Mouse (Mus musculus): ENCODE measurements around the gene Krt222. TPM values are rescaled to one million over a fixed set of nuclear protein-coding genes. Genes with fewer than 3 reads are reported as not detected.

The Krt222 gene
- polyA plus RNA-seq, 1 experiment from 2014 or later: 2.4 TPM

DNA sequence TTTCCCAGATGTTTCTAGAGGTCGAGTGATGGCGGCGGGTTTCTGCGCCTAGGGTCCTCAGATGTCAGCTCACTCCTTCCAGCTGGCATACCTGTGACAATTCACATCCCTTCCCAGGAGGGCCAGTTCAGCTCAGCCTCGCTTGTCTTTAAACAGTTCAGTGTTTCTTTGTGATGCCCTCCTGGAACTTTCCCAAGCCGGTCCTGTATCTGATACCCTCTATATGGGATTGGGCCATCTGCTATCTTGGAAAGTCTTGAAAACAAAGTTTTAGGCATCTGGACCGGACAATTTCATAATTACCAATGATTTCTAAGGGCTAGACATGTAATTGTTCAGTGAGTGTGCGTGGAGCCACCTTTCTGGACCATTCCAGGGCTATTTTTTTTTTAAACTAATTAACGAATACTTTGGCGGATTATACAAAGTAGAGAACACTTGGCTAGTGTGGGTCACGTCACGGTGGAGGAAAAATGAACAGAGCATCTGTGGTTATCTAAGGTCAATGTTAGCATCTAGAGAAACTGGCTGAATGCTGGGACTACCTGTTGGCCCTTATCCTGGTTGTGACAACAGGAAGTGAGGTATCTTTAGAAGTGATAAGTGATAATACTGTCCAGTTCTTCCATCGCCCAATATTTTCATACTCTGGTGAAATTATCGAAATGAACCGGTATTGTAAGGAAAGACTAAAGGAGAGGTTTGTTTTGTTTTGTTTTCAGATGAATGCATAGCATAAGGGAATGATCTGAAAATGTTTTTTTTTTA lies 12.7 kb downstream of the Krt222 start:
- Histone ChIP-seq H3K4me2 (replicated peaks) (peak overlapping the region; percentile 80), H3K27me3 (no peaks in the 10 kb centered on the region), H3K9me3 (no peaks in the 10 kb centered on the region), H3K9ac (replicated peaks) (peak overlapping the region; percentile 99), H3K27ac (peak overlapping the region; percentile 99), H3K36me3 (peaks cover 16% of the 10 kb centered on the region), H3K4me3 (replicated peaks) (peak overlapping the region; percentile 93), H3K4me1 (replicated peaks) (peaks cover 34% of the 10 kb centered on the region)
- 24% methylated on average over 15 of the region's 15 CpGs for WGBS
- ATAC-seq: peak; percentile 62

DNA sequence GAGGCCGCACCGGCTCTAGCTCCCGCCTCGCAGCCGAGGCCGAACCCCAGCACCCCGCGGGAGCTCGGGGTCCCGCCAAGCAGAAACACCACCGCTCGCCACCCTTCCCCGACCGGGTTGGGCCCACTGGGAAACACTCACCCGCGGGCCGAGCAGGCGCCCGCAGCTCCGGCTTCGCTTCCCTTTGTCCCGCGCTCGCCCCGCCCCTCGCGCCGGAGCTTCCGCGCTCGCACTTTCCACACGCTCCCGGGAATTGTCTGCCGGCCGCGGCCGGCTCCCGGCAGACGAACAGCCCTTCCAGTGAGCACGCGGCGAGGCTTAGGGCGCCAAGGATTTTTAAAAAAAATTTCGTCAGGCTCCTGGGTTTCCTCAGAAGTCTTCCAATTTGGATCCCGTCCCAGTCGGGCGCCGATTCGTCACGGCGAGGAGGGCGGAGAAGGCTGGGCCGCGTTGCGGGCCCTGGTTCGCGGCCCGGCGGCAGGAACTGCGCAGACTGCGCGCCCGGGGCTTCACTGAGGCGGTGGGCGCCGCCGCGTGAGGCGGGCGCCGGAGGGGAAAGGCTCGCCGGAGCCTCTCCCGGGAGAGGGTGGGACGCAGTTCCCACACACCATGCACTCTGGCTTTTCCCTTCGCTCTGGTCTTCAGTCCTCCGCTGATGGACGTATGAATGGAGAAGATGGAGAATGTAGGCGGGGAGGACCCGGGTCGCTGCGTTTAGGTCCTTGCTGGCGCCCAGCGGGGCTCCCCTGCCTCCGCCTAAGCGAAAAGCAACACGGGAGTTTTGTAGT lies 13.4 kb downstream of the Krt222 start, which contains the start of gene Smarce1:
Smarce1 (minus strand) TSS at position 757 of the 788 bp plus-strand sequence.
- under 1% methylated on average over 87 of the region's 87 CpGs for WGBS
- Histone ChIP-seq H3K4me1 (replicated peaks) (peaks cover 37% of the 10 kb centered on the region), H3K27me3 (no peaks in the 10 kb centered on the region)

DNA sequence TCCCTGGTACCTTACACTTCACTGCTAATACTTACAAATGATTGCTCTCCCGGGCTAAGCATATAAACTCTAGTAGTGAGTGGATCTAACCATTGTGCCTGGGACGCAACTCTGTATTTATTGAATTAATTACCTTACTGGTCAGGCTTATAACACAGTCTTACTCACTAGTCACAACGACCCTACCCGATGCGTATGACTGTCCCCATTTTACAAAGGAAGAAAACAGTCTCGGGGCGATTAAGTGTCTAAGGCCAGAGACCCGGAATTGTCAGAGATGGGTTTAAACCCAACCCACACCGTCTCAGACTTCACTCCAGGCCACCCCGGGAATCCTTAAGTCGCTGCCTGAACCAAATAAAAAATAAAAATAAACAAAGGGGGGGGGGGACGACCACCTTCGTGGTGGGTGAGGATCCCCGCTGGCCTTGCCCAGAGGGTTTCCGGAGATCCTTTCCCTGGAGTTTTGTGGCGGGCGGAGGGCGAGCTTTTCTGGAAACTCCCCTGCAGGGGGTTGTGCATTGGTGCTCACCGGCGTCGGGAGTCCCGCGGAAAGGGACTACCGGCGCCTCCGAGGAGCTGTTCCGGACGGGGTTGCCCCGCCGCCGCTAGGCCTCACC lies 14.1 kb downstream of the Krt222 start:
- Histone ChIP-seq H3K4me1 (replicated peaks) (peaks cover 37% of the 10 kb centered on the region), H3K4me3 (replicated peaks) (peak overlapping the region; percentile 93), H3K9me3 (no peaks in the 10 kb centered on the region), H3K9ac (replicated peaks) (peak overlapping the region; percentile 99), H3K4me2 (replicated peaks) (peak overlapping the region; percentile 80), H3K36me3 (peaks cover 26% of the 10 kb centered on the region), H3K27ac (peak overlapping the region; percentile 99), H3K27me3 (no peaks in the 10 kb centered on the region)
- under 1% methylated on average over 31 of the region's 31 CpGs for WGBS
- ATAC-seq: peak; percentile 30

More for the DNA sequence above, 13.4 kb downstream of the Krt222 start, which contains the start of gene Smarce1:
- Histone ChIP-seq H3K9me3 (no peaks in the 10 kb centered on the region), H3K9ac (replicated peaks) (peak within 1 kb of the TSS; percentile 99), H3K36me3 (peaks cover 20% of the 10 kb centered on the region), H3K27ac (peak within 1 kb of the TSS; percentile 99), H3K4me3 (replicated peaks) (peak within 1 kb of the TSS; percentile 93), H3K4me2 (replicated peaks) (peak within 1 kb of the TSS; percentile 80)
- ATAC-seq: peak; percentile 90

DNA sequence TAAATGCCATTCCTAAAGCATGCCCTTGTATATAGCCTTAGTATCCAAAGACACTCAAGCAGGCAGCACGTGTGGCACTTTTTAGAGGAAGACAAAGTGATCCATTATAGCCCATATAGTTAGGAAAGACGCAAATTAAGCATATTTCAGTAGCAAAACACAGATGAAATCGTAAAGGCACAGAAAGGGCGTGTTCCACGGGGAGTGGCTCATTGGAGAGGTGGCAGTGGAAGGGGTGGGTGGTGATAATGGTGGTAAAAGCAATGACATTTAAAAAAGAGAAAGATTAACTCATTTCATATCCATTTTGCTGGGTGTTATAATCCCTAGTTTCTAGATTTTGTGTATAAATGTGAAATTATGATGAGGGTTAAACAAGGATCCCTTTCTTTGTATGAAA lies 17.6 kb downstream of the Krt222 start:
- Histone ChIP-seq H3K27ac (no peak overlapping the region), H3K9ac (replicated peaks) (no peak overlapping the region), H3K4me3 (replicated peaks) (no peak overlapping the region), H3K4me2 (replicated peaks) (no peak overlapping the region), H3K27me3 (no peaks in the 10 kb centered on the region), H3K4me1 (replicated peaks) (peaks cover 29% of the 10 kb centered on the region), H3K36me3 (peaks cover 53% of the 10 kb centered on the region), H3K9me3 (no peaks in the 10 kb centered on the region)
- 95% methylated on average over 5 of the region's 5 CpGs for whole genome bisulfite sequencing
- no peak for ATAC-seq

DNA sequence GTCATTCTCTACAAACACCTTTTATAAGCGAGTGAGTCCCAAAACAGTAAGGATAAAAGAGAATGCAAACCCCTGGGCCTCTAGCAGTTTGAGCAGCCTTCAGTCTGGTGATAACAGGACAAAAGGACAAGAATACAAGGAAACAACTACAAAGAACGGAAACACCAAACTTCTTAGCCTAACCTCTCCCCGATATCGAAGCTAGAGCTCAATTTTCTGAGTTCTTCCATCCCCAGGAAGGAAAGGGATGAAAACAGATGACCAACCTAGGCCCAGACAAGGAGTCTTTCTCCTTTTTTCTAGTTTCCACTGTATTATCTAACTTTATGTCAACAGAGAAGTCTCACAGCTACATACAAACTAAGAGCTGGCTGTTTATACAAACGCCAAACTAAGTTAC lies 20.6 kb downstream of the Krt222 start:
- H3K4me3 ChIP-seq (replicated peaks): no peak overlapping the region
- 86% methylated on average over 5 of the region's 5 CpGs for WGBS
- no peaks in the 10 kb centered on the region for H3K9me3 ChIP-seq
- no peak overlapping the region for H3K4me2 ChIP-seq (replicated peaks)
- H3K36me3 ChIP-seq: peaks cover 72% of the 10 kb centered on the region
- H3K27ac ChIP-seq: no peak overlapping the region
- peaks cover 19% of the 10 kb centered on the region for H3K4me1 ChIP-seq (replicated peaks)
- H3K27me3 ChIP-seq: no peaks in the 10 kb centered on the region
- no peak for ATAC-seq
- H3K9ac ChIP-seq (replicated peaks): no peak overlapping the region

DNA sequence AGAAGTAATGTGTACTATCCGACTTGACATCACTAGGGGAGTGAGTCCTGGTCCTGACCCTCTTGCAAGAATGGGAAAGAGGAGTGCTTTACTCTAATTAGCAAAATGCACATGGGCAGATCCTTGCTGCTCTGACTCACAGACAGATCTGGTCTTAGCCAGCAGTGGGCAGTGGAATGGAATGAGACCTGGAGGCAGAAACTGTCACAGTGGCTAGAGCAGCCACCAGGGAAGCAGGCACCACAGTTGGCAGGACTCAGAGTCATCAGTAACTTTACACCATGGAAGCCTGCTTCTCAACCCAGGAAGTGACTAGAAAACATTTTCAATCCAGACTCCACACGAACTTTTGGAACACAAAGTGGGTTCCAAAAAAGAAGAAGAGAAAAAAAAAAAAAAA lies 22.1 kb downstream of the Krt222 start:
- Histone ChIP-seq H3K4me2 (replicated peaks) (no peak overlapping the region), H3K36me3 (peaks cover 73% of the 10 kb centered on the region), H3K27me3 (no peaks in the 10 kb centered on the region), H3K27ac (no peak overlapping the region), H3K4me1 (replicated peaks) (peaks cover 6% of the 10 kb centered on the region), H3K9ac (replicated peaks) (no peak overlapping the region), H3K9me3 (no peaks in the 10 kb centered on the region), H3K4me3 (replicated peaks) (no peak overlapping the region)
- no peak for ATAC-seq
- 89% methylated on average over 2 of the region's 2 CpGs for WGBS

DNA sequence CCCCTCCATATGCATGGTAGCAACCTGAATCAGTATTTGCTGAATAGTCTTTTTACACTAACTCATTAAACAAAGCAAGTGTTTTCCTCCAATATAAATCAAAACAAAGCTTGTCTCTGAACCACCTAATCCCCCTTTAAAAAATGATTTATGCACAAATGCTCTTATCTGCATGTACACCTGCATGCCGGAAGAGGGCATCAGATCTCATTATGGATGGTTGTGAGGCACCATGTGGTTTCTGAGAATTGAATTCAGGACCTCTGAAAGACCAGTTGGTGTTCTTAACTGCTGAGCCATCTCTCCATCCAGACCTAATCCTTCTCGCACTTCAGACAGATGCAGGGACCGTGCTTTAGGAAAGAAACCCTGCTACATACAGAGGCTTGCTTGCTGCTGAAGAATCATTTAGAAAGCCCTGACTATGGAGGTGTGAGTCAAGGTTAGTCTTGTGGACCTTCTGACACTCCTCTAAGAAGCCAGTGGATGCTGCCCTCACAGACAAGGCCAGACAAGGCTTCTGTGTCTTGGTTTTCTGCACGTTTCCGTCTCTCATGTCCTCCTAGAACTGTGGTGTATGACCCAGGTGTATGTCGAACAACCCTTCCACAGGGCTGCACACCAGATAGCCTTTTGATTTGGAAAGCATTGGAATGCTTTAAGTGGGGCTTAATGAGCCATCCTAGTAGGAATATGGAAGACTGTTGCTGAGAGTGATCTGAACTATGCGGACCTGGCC lies 26.5 kb downstream of the Krt222 start:
- no peak overlapping the region for H3K4me2 ChIP-seq (replicated peaks)
- no peaks in the 10 kb centered on the region for H3K27me3 ChIP-seq
- H3K27ac ChIP-seq: no peak overlapping the region
- H3K9ac ChIP-seq (replicated peaks): no peak overlapping the region
- H3K4me3 ChIP-seq (replicated peaks): no peak overlapping the region
- 85% methylated on average over 7 of the region's 7 CpGs for WGBS
- no peaks in the 10 kb centered on the region for H3K9me3 ChIP-seq
- no peak for ATAC-seq
- H3K36me3 ChIP-seq: peaks cover 83% of the 10 kb centered on the region
- H3K4me1 ChIP-seq (replicated peaks): no peaks in the 10 kb centered on the region; the same call in 1 of the 2 replicates

DNA sequence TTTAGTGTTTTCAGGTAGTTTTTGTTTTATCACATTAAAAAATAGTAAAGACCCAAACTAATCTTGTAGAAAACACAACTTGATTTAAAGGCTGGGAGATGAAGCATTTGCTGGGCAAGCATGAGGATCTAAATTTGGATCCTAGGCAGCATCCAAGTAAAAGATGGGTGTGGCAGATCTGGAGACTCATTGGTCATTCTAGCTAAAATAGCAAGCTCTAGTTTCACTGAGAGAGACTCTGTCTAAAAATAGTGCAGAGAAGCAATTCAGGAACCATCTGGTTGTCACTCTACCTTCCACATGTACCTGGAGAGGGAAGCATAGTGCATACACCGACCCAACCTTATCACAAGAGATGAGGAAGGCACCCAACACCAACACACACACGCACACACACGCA lies 27.7 kb downstream of the Krt222 start:
- H3K4me3 ChIP-seq (replicated peaks): no peak overlapping the region
- H3K9ac ChIP-seq (replicated peaks): no peak overlapping the region
- H3K4me2 ChIP-seq (replicated peaks): no peak overlapping the region
- H3K27me3 ChIP-seq: no peaks in the 10 kb centered on the region
- no peaks in the 10 kb centered on the region for H3K4me1 ChIP-seq (replicated peaks)
- 97% methylated on average over 3 of the region's 3 CpGs for WGBS
- ATAC-seq: no peak
- H3K9me3 ChIP-seq: no peaks in the 10 kb centered on the region
- peaks cover 86% of the 10 kb centered on the region for H3K36me3 ChIP-seq
- H3K27ac ChIP-seq: no peak overlapping the region

DNA sequence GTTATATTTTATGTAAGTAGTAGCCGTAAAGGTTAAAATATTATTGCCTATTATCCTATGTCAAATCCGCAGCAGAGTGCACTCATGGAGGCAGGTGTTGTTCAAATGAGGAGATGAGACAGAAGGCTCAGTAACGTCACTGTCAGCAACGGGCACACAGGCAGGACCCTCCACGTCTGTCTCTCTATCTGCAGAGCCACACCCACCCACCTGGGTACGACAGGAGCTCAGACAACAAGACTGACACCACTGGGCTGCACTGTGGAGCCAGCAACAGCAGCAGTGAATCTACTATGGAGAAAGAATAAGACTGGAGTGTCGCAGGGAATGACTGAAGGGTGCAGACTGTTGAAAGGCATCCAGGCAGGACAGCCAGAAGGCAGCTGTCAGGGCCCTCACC lies 31.2 kb downstream of the Krt222 start:
- Histone ChIP-seq H3K4me2 (replicated peaks) (no peak overlapping the region), H3K36me3 (peaks cover 88% of the 10 kb centered on the region), H3K9me3 (no peaks in the 10 kb centered on the region), H3K9ac (replicated peaks) (no peak overlapping the region), H3K4me3 (replicated peaks) (no peak overlapping the region), H3K4me1 (replicated peaks) (no peaks in the 10 kb centered on the region), H3K27me3 (no peaks in the 10 kb centered on the region), H3K27ac (no peak overlapping the region)
- ATAC-seq: no peak
- WGBS: 87% methylated on average over 7 of the region's 7 CpGs

DNA sequence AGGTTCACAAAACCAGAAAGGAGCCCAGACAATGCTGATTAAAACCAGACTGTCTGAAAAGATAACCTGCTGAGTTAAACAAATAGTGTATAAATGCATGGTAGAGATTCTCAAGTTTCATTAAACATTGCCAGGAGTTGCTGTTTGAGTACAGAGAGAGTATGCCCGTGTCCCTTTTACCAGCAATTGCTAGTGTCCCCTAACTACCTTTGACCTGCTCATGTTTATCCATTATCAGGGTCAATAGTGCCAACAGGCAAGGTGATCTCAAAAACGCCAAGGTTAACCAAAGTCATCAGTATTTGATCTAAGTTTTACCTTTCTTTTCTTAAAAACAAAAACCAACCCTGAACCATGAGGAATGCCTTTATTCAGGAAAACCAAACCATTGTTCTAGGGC lies 31.9 kb downstream of the Krt222 start:
- H3K36me3 ChIP-seq: peaks cover 81% of the 10 kb centered on the region
- no peak overlapping the region for H3K4me2 ChIP-seq (replicated peaks)
- no peaks in the 10 kb centered on the region for H3K27me3 ChIP-seq
- no peak for ATAC-seq
- 85% methylated on average over 2 of the region's 2 CpGs for WGBS
- no peak overlapping the region for H3K27ac ChIP-seq
- no peak overlapping the region for H3K4me3 ChIP-seq (replicated peaks)
- no peak overlapping the region for H3K9ac ChIP-seq (replicated peaks)
- H3K4me1 ChIP-seq (replicated peaks): no peaks in the 10 kb centered on the region
- no peaks in the 10 kb centered on the region for H3K9me3 ChIP-seq

DNA sequence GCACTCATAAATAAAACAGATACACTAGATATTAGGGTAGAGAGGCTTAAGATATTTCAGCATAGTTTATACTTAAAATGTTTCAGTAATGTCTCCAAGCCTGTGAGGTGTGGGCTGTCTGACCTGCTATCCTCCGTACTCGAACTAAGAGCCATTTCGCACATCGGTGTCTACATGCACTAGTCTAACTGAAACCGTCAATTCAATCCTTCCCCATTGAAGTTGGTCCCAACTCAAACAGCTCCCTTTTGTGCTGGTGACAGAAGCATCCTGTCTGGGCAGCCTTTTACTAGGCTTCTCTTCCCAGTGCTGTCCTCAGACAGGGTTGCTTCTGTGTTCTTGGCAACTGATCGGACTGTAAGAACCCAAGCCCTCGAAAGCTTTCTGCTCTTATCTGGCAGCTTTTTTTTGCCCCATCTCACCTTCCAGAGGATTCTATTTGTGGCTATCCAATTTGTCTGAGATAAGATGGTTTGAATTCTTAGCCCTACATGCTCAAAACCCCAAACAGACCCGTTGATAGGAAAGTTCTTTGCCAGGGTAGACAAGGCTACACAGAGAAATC lies 35.7 kb downstream of the Krt222 start:
- ATAC-seq: no peak
- Histone ChIP-seq H3K4me3 (replicated peaks) (no peak overlapping the region), H3K27ac (no peak overlapping the region), H3K4me1 (replicated peaks) (no peaks in the 10 kb centered on the region), H3K36me3 (peaks cover 44% of the 10 kb centered on the region), H3K9me3 (no peaks in the 10 kb centered on the region), H3K27me3 (no peaks in the 10 kb centered on the region), H3K4me2 (replicated peaks) (no peak overlapping the region), H3K9ac (replicated peaks) (no peak overlapping the region)
- WGBS: 82% methylated on average over 8 of the region's 8 CpGs

Measured in midbrain, embryonic 13.5 days (tissue).